Mouse (Mus musculus) kidney, embryonic 16.5 days (tissue): ENCODE data around the gene Plce1. TPM values are rescaled to one million over a fixed set of nuclear protein-coding genes. Genes with fewer than 3 reads are reported as not detected.

Source experiments
- ATAC-seq: fragments of 200-750 bp; cut with Nextera tagmentation; 2 replicates; pipeline ENCODE4 v1.8.0; 2017; ENCODE audit warnings: moderate TSS enrichment; ENCODE audit not compliant: low FRiP score, low TSS enrichment
- H3K27ac ChIP-seq: fragments of 300-500 bp; sonication (generic); 2 replicates; pipeline ENCODE4 v1.5.1; 2014; ENCODE audit warnings: low read length
- H3K27me3 ChIP-seq: fragments of 300-500 bp; sonication (generic); 2 replicates; pipeline ENCODE4 v1.6.1; 2014; ENCODE audit warnings: low read length, control low read depth, mixed read lengths; ENCODE audit not compliant: insufficient read depth
- H3K36me3 ChIP-seq: fragments of 300-500 bp; sonication (generic); 2 replicates; pipeline ENCODE4 v1.6.1; 2014; ENCODE audit warnings: low read length, control low read depth, mixed read lengths; ENCODE audit not compliant: insufficient read depth
- H3K4me1 ChIP-seq: fragments of 300-500 bp; sonication (generic); 2 replicates; pipeline ENCODE4 v1.6.1; 2014; ENCODE audit warnings: low read length, control low read depth, mixed read lengths; ENCODE audit not compliant: insufficient read depth
- H3K4me2 ChIP-seq: fragments of 300-500 bp; sonication (generic); replicated peaks from 2 replicates; pipeline ENCODE4 v1.6.1; 2014; ENCODE audit warnings: low read depth, low read length
- H3K4me3 ChIP-seq: fragments of 300-500 bp; sonication (generic); 2 replicates; pipeline ENCODE4 v1.5.1; 2014; ENCODE audit warnings: mild to moderate bottlenecking, low read length
- H3K9ac ChIP-seq: fragments of 300-500 bp; sonication (generic); replicated peaks from 2 replicates; pipeline ENCODE4 v1.6.1; 2014; ENCODE audit warnings: low read length
- H3K9me3 ChIP-seq: fragments of 300-500 bp; sonication (generic); 2 replicates; pipeline ENCODE4 v1.6.1; 2016; ENCODE audit warnings: low read length, control low read depth
- WGBS: fragments of 180-500 bp; shearing (Covaris S2); extraction: QIAGEN DNeasy Blood & Tissue Kit; methylation state at CpG from one replicate; pipeline ENCODE4 v1.1.7; 2014; 5-methylcytosine and 5-hydroxymethylcytosine counted together
- polyA plus RNA-seq: library from polyadenylated mRNA; unstranded; fragments of >200 nt; fragmentation: Nextera tagmentation; extraction: Ambion mirVana; gene quantifications from 2 replicates; pipeline ENCODE4 v1.2.1, GENCODE M21; 2015

Gene Plce1
- polyA plus RNA-seq, 1 experiment from 2014 or later: 3.0 TPM

DNA sequence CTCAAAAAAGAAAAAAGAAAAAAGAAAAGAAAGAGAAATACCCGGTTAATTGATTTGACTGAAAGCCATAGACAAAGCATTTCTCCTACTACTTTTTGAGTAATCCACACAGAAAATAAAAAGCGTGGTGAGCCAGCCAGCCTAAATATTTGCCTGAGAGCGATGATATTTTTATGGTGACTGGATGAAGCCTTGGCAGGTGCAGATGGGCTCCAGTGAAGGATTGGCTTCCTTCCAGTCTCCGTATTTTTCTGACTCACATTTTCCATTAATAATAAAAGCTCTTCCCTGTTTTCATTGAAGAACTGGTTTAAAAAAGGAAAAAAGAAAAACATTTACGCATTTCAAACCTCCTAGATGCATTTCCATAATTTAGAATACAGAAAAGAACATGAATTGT, 243.1 kb downstream of the Plce1 start:
- H3K27me3 ChIP-seq: no peaks in the 10 kb centered on the region
- no peak overlapping the region for H3K4me3 ChIP-seq
- ATAC-seq: no peak
- no peaks in the 10 kb centered on the region for H3K36me3 ChIP-seq
- WGBS: 67% methylated on average over 5 of the region's 5 CpGs
- no peaks in the 10 kb centered on the region for H3K9me3 ChIP-seq
- H3K4me2 ChIP-seq: no peak overlapping the region
- H3K9ac ChIP-seq: no peak overlapping the region
- no peaks in the 10 kb centered on the region for H3K4me1 ChIP-seq
- H3K27ac ChIP-seq: no peak overlapping the region

DNA sequence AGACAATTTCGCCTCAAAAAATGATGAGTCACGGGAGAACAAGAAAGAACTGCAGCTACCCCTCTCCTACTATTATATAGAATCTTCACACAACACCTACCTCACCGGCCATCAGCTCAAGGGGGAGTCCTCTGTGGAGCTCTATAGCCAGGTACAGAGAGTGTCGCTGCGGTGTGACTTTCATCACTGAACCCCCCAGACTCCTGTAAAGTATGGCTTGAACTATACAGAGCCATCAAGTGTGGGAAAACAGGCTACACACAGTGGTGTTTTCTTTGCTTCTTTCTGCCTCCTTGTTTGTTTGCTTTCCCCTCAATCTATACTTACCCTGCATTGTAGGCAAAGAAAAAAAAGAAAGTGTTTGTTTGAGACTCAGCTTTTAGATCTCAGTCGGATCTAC, 247.9 kb downstream of the Plce1 start:
- WGBS: 66% methylated on average over 6 of the region's 6 CpGs
- ATAC-seq: no peak
- no peak overlapping the region for H3K9ac ChIP-seq

DNA sequence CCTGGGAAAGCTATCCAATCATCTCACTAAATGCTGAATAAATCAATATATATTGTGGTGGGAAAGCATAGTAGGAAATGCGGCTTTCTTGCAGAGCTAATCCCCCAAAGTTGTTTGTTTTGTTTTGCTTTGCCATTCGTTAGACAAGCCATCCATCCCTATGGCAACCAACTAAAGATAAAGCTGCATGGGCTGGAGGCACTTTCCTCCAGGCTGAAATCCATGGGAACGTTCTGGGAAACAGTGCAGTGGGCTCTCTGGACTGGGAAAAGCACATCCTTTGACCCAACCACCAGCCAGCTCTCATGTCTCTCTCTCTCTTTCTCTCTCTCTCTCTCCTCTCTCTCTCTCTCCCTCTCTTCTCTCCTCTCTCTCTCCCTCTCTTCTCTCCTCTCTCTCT, 248.4 kb downstream of the Plce1 start:
- ATAC-seq: no peak
- no peak overlapping the region for H3K9ac ChIP-seq
- no peak overlapping the region for H3K4me2 ChIP-seq
- no peak overlapping the region for H3K4me3 ChIP-seq
- no peaks in the 10 kb centered on the region for H3K27me3 ChIP-seq
- no peak overlapping the region for H3K27ac ChIP-seq
- WGBS: 35% methylated on average over 3 of the region's 3 CpGs
- H3K36me3 ChIP-seq: no peaks in the 10 kb centered on the region
- no peaks in the 10 kb centered on the region for H3K9me3 ChIP-seq
- no peaks in the 10 kb centered on the region for H3K4me1 ChIP-seq

More for the DNA sequence above, 247.9 kb downstream of the Plce1 start:
- Histone ChIP-seq H3K4me2 (no peak overlapping the region), H3K4me3 (no peak overlapping the region), H3K4me1 (no peaks in the 10 kb centered on the region), H3K36me3 (no peaks in the 10 kb centered on the region), H3K9me3 (no peaks in the 10 kb centered on the region), H3K27ac (peak overlapping the region; percentile 50), H3K27me3 (no peaks in the 10 kb centered on the region)

DNA sequence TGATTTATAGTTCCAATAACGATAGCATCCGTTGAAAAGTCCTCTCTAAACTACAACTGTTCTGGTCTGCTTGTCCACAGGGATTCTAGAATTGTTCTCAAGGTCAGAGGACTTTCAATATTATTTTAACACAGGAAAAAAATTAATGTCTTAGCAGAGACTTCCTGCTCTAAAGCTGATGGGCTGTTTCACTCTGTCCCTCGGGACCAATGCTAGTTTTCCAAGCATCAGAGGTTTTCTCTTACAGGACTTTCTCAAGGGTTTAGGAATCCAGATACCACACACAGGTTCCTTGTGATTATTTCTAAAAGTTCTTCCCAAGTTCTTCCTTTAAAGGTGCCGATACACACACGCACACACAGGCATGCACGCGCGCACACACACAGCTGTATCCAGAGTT, 263.6 kb downstream of the Plce1 start:
- 60% methylated on average over 8 of the region's 8 CpGs for WGBS
- Histone ChIP-seq H3K4me1 (peaks cover 5% of the 10 kb centered on the region; the same call in 1 of the 2 replicates), H3K9ac (no peak overlapping the region), H3K36me3 (no peaks in the 10 kb centered on the region), H3K27ac (no peak overlapping the region), H3K27me3 (no peaks in the 10 kb centered on the region), H3K9me3 (no peaks in the 10 kb centered on the region), H3K4me3 (no peak overlapping the region), H3K4me2 (no peak overlapping the region)
- no peak for ATAC-seq

DNA sequence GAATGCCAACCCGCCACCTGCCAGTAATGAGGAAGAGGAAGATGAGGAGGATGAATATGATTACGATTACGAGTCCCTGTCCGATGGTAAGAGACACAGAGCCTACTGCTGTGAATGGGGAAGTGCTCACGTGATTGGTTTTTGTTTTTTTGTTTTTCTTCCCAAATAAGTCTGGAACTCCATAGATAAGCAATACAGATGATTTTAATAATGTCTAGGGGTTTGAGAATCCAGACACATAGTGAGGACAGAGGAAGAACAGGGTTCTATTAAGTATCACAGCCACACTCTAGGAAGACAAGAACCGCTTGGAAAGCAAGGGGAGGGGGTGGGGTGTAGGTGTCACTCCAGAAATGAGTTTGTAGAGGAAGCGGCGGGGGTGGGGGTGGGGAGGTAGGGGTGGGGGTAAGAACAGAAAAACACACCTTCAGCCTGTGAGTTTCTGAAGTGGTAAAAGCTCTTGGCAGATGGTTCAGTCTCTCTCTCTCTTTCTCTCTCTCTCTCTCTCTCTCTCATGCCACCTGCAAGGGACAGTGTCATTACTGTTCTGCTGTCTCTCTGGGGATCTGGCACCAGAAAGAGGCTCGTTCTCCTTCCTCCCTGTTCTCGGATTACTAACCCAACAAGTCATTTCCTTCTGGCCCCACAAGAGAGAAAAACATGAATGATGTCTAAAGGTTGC, 265.0 kb downstream of the Plce1 start:
- H3K4me3 ChIP-seq: no peak overlapping the region
- no peak for ATAC-seq
- peaks cover 5% of the 10 kb centered on the region; the same call in 1 of the 2 replicates for H3K4me1 ChIP-seq
- H3K9me3 ChIP-seq: no peaks in the 10 kb centered on the region
- no peak overlapping the region for H3K27ac ChIP-seq
- no peak overlapping the region for H3K9ac ChIP-seq
- H3K27me3 ChIP-seq: no peaks in the 10 kb centered on the region
- no peak overlapping the region for H3K4me2 ChIP-seq
- 51% methylated on average over 10 of the region's 10 CpGs for WGBS
- H3K36me3 ChIP-seq: no peaks in the 10 kb centered on the region

DNA sequence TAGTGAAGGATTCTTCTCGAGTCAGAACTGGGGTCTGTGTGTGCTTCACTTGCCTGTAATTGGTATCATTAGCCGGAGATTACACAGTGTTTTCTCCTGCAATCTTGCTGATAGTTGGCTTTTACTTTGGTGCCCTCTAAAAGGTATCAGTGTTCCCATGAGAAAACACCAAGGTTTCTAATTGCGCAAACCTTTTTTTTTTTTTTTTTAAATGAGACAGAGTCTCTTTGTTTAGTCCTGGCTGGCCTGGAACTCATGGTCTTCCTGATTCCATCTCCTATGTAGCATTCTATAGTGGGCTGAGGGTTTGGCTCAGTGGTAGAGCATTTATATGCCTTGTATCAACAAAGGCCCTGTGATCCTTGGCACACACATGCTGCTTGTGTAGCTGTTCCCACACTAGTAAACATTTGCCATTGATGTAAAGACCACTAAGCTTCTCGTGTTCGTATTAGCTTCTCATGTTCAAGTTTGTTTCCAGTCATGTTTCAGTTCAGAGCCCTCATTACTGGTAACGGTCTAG, 265.6 kb downstream of the Plce1 start:
- Histone ChIP-seq H3K4me3 (no peak overlapping the region), H3K9ac (no peak overlapping the region), H3K9me3 (no peaks in the 10 kb centered on the region), H3K4me2 (no peak overlapping the region), H3K27ac (no peak overlapping the region), H3K27me3 (no peaks in the 10 kb centered on the region), H3K4me1 (peaks cover 5% of the 10 kb centered on the region; the same call in 1 of the 2 replicates), H3K36me3 (no peaks in the 10 kb centered on the region)
- no peak for ATAC-seq
- WGBS: 40% methylated on average over 6 of the region's 6 CpGs

DNA sequence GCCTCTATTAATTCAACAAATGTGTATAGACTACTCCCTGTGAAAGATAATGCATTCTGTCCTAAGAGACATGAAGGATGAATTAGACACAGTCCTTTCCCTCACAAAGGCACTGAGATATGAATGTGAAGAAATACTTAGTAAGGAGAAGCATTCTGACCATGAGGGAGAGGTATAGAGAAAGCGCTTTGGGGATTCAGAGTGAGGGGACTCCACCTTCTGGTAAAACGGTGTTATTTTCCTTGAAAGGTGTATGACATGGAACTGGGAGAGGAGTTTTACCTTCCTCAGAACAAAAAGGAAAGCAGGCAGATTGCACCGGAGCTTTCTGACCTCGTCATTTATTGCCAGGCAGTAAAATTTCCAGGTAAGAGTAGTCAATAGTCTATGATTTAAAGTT, 269.3 kb downstream of the Plce1 start:
- Histone ChIP-seq H3K27ac (no peak overlapping the region), H3K9me3 (no peaks in the 10 kb centered on the region), H3K27me3 (no peaks in the 10 kb centered on the region), H3K9ac (no peak overlapping the region), H3K4me2 (no peak overlapping the region), H3K36me3 (no peaks in the 10 kb centered on the region), H3K4me1 (peaks cover 5% of the 10 kb centered on the region; the same call in 1 of the 2 replicates), H3K4me3 (no peak overlapping the region)
- ATAC-seq: no peak
- WGBS: 52% methylated on average over 4 of the region's 4 CpGs

DNA sequence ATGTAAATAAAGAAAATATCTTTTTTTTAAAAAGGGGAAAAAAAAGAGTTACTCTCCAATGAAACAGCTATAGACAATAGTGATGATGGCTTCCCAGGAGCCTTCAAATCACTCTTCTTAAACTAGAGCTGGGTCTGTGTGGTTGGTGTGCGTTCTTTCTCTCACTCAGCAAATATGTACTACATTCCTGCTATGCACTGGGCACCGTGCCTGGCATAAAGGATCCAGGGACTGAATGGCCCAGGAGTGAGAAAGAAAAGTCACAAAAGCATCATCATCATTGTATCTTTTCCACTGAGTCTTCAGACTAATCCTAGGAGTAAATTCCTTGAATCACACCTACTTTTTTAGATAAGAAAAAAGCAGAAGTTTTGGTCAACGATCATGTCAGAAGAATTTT, 276.3 kb downstream of the Plce1 start:
- 88% methylated on average over 3 of the region's 3 CpGs for WGBS
- Histone ChIP-seq H3K36me3 (no peaks in the 10 kb centered on the region), H3K4me2 (no peak overlapping the region), H3K9ac (no peak overlapping the region), H3K9me3 (no peaks in the 10 kb centered on the region), H3K27ac (no peak overlapping the region), H3K4me3 (no peak overlapping the region), H3K27me3 (no peaks in the 10 kb centered on the region), H3K4me1 (no peaks in the 10 kb centered on the region)
- ATAC-seq: no peak

DNA sequence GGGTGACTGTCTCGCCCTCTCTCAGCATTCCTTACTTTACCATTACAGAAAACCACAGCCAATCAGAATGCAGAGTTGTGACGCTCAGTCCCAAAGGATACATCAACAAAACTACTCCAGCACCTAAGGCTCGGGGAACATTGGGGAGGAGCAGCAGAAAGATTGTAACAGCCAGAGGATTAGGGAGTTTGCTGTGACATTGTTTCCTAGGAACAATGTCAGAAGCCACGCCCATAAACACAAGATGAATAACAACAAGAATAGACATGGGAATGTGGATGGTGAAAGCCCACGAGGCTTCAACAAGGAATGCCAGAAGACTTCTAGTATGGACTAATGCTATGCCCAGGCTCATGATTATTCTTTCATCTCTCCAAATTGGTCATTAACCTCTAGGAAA, 277.1 kb downstream of the Plce1 start:
- no peak overlapping the region for H3K27ac ChIP-seq
- H3K4me2 ChIP-seq: no peak overlapping the region
- no peak overlapping the region for H3K9ac ChIP-seq
- no peak for ATAC-seq
- no peaks in the 10 kb centered on the region for H3K9me3 ChIP-seq
- 66% methylated on average over 5 of the region's 5 CpGs for WGBS
- H3K27me3 ChIP-seq: no peaks in the 10 kb centered on the region
- H3K36me3 ChIP-seq: no peaks in the 10 kb centered on the region
- H3K4me1 ChIP-seq: no peaks in the 10 kb centered on the region
- H3K4me3 ChIP-seq: no peak overlapping the region

DNA sequence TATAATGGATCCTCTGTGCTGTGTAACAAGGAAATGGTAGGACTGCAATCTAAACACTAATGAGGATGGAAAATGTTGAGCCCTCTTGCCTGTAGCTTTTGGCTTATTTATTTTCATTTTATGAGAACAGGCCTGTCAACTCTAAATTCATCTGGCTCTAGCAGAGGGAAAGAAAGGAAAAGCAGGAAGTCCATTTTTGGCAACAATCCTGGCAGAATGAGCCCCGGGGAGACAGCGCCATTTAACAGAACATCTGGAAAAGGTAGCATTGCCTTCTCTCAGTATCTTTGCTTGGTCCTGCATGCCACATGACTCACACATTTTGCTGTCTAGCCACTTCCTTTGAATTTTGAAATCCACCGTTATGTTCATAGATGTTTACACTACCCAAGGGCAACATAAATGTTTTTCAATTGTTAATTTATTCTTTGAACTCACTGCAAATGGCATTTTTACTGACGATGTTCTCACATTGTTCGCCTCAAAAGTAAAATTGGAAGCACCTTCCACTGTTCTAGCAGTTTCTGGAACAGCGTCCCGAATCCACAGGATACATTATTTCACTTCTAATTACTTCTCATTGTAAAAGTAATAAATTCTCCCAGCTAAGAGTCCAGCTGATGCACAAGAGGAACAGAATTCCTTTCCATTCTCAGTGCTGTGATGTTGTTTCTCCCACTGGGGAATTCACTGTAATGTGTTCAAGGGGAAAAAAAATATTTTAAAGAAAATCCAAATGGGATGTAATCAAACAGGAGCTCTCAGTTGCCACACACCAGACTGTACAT, 278.0 kb downstream of the Plce1 start:
- no peak overlapping the region for H3K4me3 ChIP-seq
- no peak overlapping the region for H3K9ac ChIP-seq
- H3K4me2 ChIP-seq: no peak overlapping the region
- 51% methylated on average over 7 of the region's 7 CpGs for WGBS
- no peaks in the 10 kb centered on the region for H3K9me3 ChIP-seq
- no peaks in the 10 kb centered on the region for H3K27me3 ChIP-seq
- ATAC-seq: no peak
- H3K4me1 ChIP-seq: no peaks in the 10 kb centered on the region
- no peaks in the 10 kb centered on the region for H3K36me3 ChIP-seq
- H3K27ac ChIP-seq: peak overlapping the region; percentile 18; the same call in 1 of the 2 replicates
